Mouse (Mus musculus) embryo, embryonic 11.5 days (tissue): ENCODE measurements around the gene Etv3.
"Not testable (repeated sequence)": the region's sequence is repeated elsewhere in the genome, so short reads cannot be mapped to it uniquely, and the experiment has no call there.

Experiments used
- DNase-seq: peaks from one replicate; pipeline ENCODE4 v3.0.0-alpha.2; 2012; ENCODE audit warnings: low read depth, low spot score

Gene Etv3

GRCm38 (mm10) chr3:87518425-87518824 is 6.8 kb upstream of the Etv3 start:
- no peak for DNase-seq

- DNase-seq: no peak
These were observed 4.1 kb upstream of the Etv3 start for GRCm38 (mm10) chr3:87521126-87521525.

GRCm38 (mm10) chr3:87521833-87522232 is 3.4 kb upstream of the Etv3 start:
- DNase-seq: no peak

- DNase-seq: no peak
These were observed 1.5 kb upstream of the Etv3 start for GRCm38 (mm10) chr3:87523701-87524100.

- no peak for DNase-seq
These were observed 797 bp downstream of the Etv3 start for GRCm38 (mm10) chr3:87525837-87526570.

GRCm38 (mm10) chr3:87527139-87527538 is 1.9 kb downstream of the Etv3 start:
- DNase-seq: no peak

GRCm38 (mm10) chr3:87528021-87528420 is 2.8 kb downstream of the Etv3 start:
- no peak for DNase-seq

- DNase-seq: no peak
These were observed 3.6 kb downstream of the Etv3 start for GRCm38 (mm10) chr3:87528841-87529240.

GRCm38 (mm10) chr3:87529568-87529967 is 4.4 kb downstream of the Etv3 start:
- no peak for DNase-seq

- no peak for DNase-seq
These were observed 5.0 kb downstream of the Etv3 start for GRCm38 (mm10) chr3:87530234-87530633.

- no peak for DNase-seq
These were observed 8.6 kb downstream of the Etv3 start for GRCm38 (mm10) chr3:87533667-87534378.

- no peak for DNase-seq
These were observed 12.8 kb downstream of the Etv3 start for GRCm38 (mm10) chr3:87538034-87538433.

GRCm38 (mm10) chr3:87540028-87540675 is 14.9 kb downstream of the Etv3 start:
- DNase-seq: no peak

- DNase-seq: no peak
These were observed 15.5 kb downstream of the Etv3 start for GRCm38 (mm10) chr3:87540714-87541113.

- DNase-seq: no peak
These were observed 17.4 kb downstream of the Etv3 start for GRCm38 (mm10) chr3:87542481-87543215.

GRCm38 (mm10) chr3:87545554-87545953 is 20.3 kb downstream of the Etv3 start:
- no peak for DNase-seq

GRCm38 (mm10) chr3:87546291-87546721 is 21.1 kb downstream of the Etv3 start:
- no peak for DNase-seq

GRCm38 (mm10) chr3:87549908-87550307 is 24.7 kb downstream of the Etv3 start:
- DNase-seq: no peak

- no peak for DNase-seq
These were observed 27.1 kb downstream of the Etv3 start for GRCm38 (mm10) chr3:87552327-87552726.

- no peak for DNase-seq
These were observed 28.2 kb downstream of the Etv3 start for GRCm38 (mm10) chr3:87553196-87553935.

- not testable (repeated sequence) for DNase-seq
These were observed 29.7 kb downstream of the Etv3 start for GRCm38 (mm10) chr3:87554859-87555258.
